Mouse (Mus musculus) MEL (cell line): ENCODE data around the gene Tomm7. TPM values are rescaled to one million over a fixed set of nuclear protein-coding genes. Genes with fewer than 3 reads are reported as not detected.

Experiments used
- DNase-seq: peaks from one replicate; pipeline ENCODE4 v3.0.0; 2011; ENCODE audit warnings: low read depth, low spot score
- H3K27ac ChIP-seq: 2 replicates; pipeline ENCODE4 v1.5.1; 2012; ENCODE audit warnings: low read depth, mild to moderate bottlenecking, control low read depth, low read length, moderate library complexity; ENCODE audit not compliant: control insufficient read depth
- H3K27me3 ChIP-seq, 2 experiments: fragments of 150-350 bp in 1 of 2; sonication (generic) in 1 of 2; 2 replicates each; pipeline ENCODE4 v1.6.1; 2012; ENCODE audit warnings: low read length in 2 of 2, mild to moderate bottlenecking in 2 of 2, improper control_type of control experiment in 1 of 2, moderate library complexity in 1 of 2; ENCODE audit not compliant: insufficient read depth in 2 of 2, control insufficient read depth in 1 of 2
- H3K36me3 ChIP-seq, 2 experiments: 2 replicates each; pipeline ENCODE4 v1.6.1; 2012 to 2014; ENCODE audit warnings: low read length in 2 of 2, improper control_type of control experiment in 1 of 2, inconsistent platforms in 1 of 2, mild to moderate bottlenecking in 1 of 2; ENCODE audit not compliant: insufficient read depth in 2 of 2, control insufficient read depth in 1 of 2
- H3K4me1 ChIP-seq, 2 experiments: fragments of 150-350 bp in 1 of 2; sonication (generic) in 1 of 2; 2 replicates each; pipeline ENCODE4 v1.6.1; 2012; ENCODE audit warnings: low read length in 2 of 2, improper control_type of control experiment in 1 of 2, mild to moderate bottlenecking in 1 of 2; ENCODE audit not compliant: insufficient read depth in 2 of 2, control insufficient read depth in 1 of 2
- H3K4me3 ChIP-seq, 2 experiments: fragments of 150-350 bp in 1 of 2; sonication (generic) in 1 of 2; 2 replicates each; pipeline ENCODE4 v1.5.1; 2012; ENCODE audit warnings: low read depth in 2 of 2, low read length in 2 of 2, mild to moderate bottlenecking in 2 of 2, moderate library complexity in 2 of 2, control low read depth in 1 of 2, improper control_type of control experiment in 1 of 2; ENCODE audit not compliant: control insufficient read depth in 1 of 2, insufficient read depth in 1 of 2
- H3K79me2 ChIP-seq: 2 replicates; pipeline ENCODE4 v1.6.1; 2012; ENCODE audit warnings: mild to moderate bottlenecking, low read length, moderate library complexity; ENCODE audit not compliant: control insufficient read depth, poor library complexity, insufficient read depth
- H3K9ac ChIP-seq: 2 replicates; pipeline ENCODE4 v1.6.1; 2012; ENCODE audit warnings: low read depth, mild to moderate bottlenecking, control low read depth, low read length, moderate library complexity; ENCODE audit not compliant: control insufficient read depth, poor library complexity, severe bottlenecking
- H3K9me3 ChIP-seq: fragments of 150-350 bp; sonication (generic); replicated peaks from 2 replicates; pipeline ENCODE4 v1.6.1; 2012; ENCODE audit warnings: mild to moderate bottlenecking, low read length, improper control_type of control experiment, moderate library complexity; ENCODE audit not compliant: insufficient read depth
- BHLHE40 ChIP-seq: IDR thresholded peaks from 2 replicates; pipeline ENCODE4 v1.6.1; 2012; ENCODE audit warnings: low read depth, mild to moderate bottlenecking, inconsistent platforms, low read length, improper control_type of control experiment, borderline replicate concordance
- CHD1 ChIP-seq: IDR thresholded peaks from 2 replicates; pipeline ENCODE4 v1.6.1; 2012; ENCODE audit warnings: low read depth, mild to moderate bottlenecking, inconsistent platforms, low read length, improper control_type of control experiment
- CTCF ChIP-seq, 3 experiments: IDR thresholded peaks in 2 of 3; conservative IDR thresholded peaks in 1 of 3; 2 replicates each; pipeline ENCODE4 v1.5.1; 2011 to 2012; ENCODE audit warnings: low read length in 3 of 3, low read depth in 2 of 3, mild to moderate bottlenecking in 2 of 3, improper control_type of control experiment in 1 of 3, inconsistent platforms in 1 of 3, mixed read lengths in 1 of 3, moderate library complexity in 1 of 3; ENCODE audit not compliant: control insufficient read depth in 1 of 3, insufficient read depth in 1 of 3, poor library complexity in 1 of 3, severe bottlenecking in 1 of 3
- ELF1 ChIP-seq: IDR thresholded peaks from 2 replicates; pipeline ENCODE4 v1.6.1; 2014; ENCODE audit warnings: low read depth, mild to moderate bottlenecking, inconsistent platforms, low read length, improper control_type of control experiment, moderate library complexity
- GABPA ChIP-seq: IDR thresholded peaks from 2 replicates; pipeline ENCODE4 v1.6.1; 2012; ENCODE audit warnings: low read depth, mild to moderate bottlenecking, inconsistent platforms, low read length, improper control_type of control experiment, moderate library complexity
- GATA1 ChIP-seq: IDR thresholded peaks from 2 replicates; pipeline ENCODE4 v1.6.1; 2011; ENCODE audit warnings: low read depth, low read length, improper control_type of control experiment
- JUND ChIP-seq: IDR thresholded peaks from 2 replicates; pipeline ENCODE4 v1.6.1; 2011; ENCODE audit warnings: low read depth, mild to moderate bottlenecking, improper control_type of control experiment, low read length
- KAT2A ChIP-seq: conservative IDR thresholded peaks from 2 replicates; pipeline ENCODE4 v1.6.1; 2012; ENCODE audit warnings: low read depth, low read length, improper control_type of control experiment, inconsistent platforms
- MAZ ChIP-seq: IDR thresholded peaks from 2 replicates; pipeline ENCODE4 v1.6.1; 2012; ENCODE audit warnings: low read depth, mild to moderate bottlenecking, inconsistent platforms, low read length, improper control_type of control experiment
- POLR2AphosphoS2 ChIP-seq: IDR thresholded peaks from 2 replicates; pipeline ENCODE4 v1.6.1; 2011; ENCODE audit warnings: low read length, improper control_type of control experiment
- POLR2AphosphoS5 ChIP-seq: IDR thresholded peaks from 2 replicates; pipeline ENCODE4 v1.6.1; 2012; ENCODE audit warnings: low read depth, borderline replicate concordance, mild to moderate bottlenecking, inconsistent platforms, low read length, moderate library complexity, mixed read lengths
- RAD21 ChIP-seq: IDR thresholded peaks from 2 replicates; pipeline ENCODE4 v1.6.1; 2011; ENCODE audit warnings: mild to moderate bottlenecking, low read depth, low read length, improper control_type of control experiment
- RCOR1 ChIP-seq: IDR thresholded peaks from 2 replicates; pipeline ENCODE4 v1.6.1; 2012; ENCODE audit warnings: low read depth, mild to moderate bottlenecking, inconsistent platforms, low read length, improper control_type of control experiment
- SMC3 ChIP-seq: IDR thresholded peaks from 2 replicates; pipeline ENCODE4 v1.6.1; 2011; ENCODE audit warnings: low read depth, low read length, improper control_type of control experiment
- USF1 ChIP-seq: IDR thresholded peaks from 2 replicates; pipeline ENCODE4 v1.6.1; 2014; ENCODE audit warnings: low read depth, mild to moderate bottlenecking, inconsistent platforms, low read length, improper control_type of control experiment, moderate library complexity
- USF2 ChIP-seq, 2 experiments: IDR thresholded peaks; 2 replicates each; pipeline ENCODE4 v1.6.1; 2011 to 2012; ENCODE audit warnings: improper control_type of control experiment in 2 of 2, low read length in 2 of 2, borderline replicate concordance in 1 of 2, inconsistent platforms in 1 of 2, low read depth in 1 of 2, mild to moderate bottlenecking in 1 of 2; ENCODE audit not compliant: insufficient read depth in 1 of 2
- ZMIZ1 ChIP-seq: IDR thresholded peaks from 2 replicates; pipeline ENCODE4 v1.6.1; 2012; ENCODE audit warnings: low read depth, mild to moderate bottlenecking, inconsistent platforms, low read length, improper control_type of control experiment, moderate library complexity
- polyA plus RNA-seq, 2 experiments: library from polyadenylated mRNA; stranded (reverse) in 1 of 2; unstranded in 1 of 2; fragments of >175 nt in 1 of 2; fragments of >200 nt in 1 of 2; gene quantifications; 2 replicates each; pipeline versions ENCODE4 v1.2.1 to v1.2.4; 2012; ENCODE audit warnings: low replicate concordance in 2 of 2, low read depth in 1 of 2; ENCODE audit not compliant: insufficient read length in 2 of 2, insufficient read depth in 1 of 2, missing spikeins in 1 of 2
- total RNA-seq: library from RNA; depleted of rRNA; stranded (reverse); fragments of 300-350 nt; gene quantifications from 2 replicates; pipeline ENCODE4 v1.2.3, GENCODE M21; 2012

The Tomm7 gene
- total and polyA plus RNA-seq, 3 experiments, result 194 to 239 TPM; not detected in 1

GRCm38 (mm10) chr5:23863166-23864053 lies 19.4 kb upstream of the Tomm7 start:
- no peak for TF ChIP-seq KAT2A
- TF ChIP-seq POLR2AphosphoS5, result no peak
- TF ChIP-seq USF1, result no peak
- TF ChIP-seq POLR2AphosphoS2, result no peak
- no peak for TF ChIP-seq ELF1
- TF ChIP-seq JUND, result no peak
- TF ChIP-seq MAZ, result no peak
- TF ChIP-seq GATA1, result no peak
- no peak for TF ChIP-seq GABPA
- TF ChIP-seq CHD1, result no peak
- Histone ChIP-seq H3K79me2 (no peaks in the 10 kb centered on the region), H3K27me3 (no peaks in the 10 kb centered on the region), H3K27ac (no peak overlapping the region), H3K9me3 (no peaks in the 10 kb centered on the region), H3K36me3 (no peaks in the 10 kb centered on the region), H3K9ac (no peak overlapping the region), H3K4me3 (no peak overlapping the region), H3K4me1 (no peaks in the 10 kb centered on the region)
- peak; percentile 3 for DNase-seq

GRCm38 (mm10) chr5:23862291-23862690 lies 18.3 kb upstream of the Tomm7 start:
- DNase-seq, result peak; percentile 4
- Histone ChIP-seq H3K9ac (no peak overlapping the region), H3K4me1 (no peaks in the 10 kb centered on the region), H3K27ac (no peak overlapping the region), H3K4me3 (no peak overlapping the region), H3K79me2 (no peaks in the 10 kb centered on the region), H3K36me3 (no peaks in the 10 kb centered on the region), H3K27me3 (no peaks in the 10 kb centered on the region), H3K9me3 (no peaks in the 10 kb centered on the region)
- no peak for TF ChIP-seq CTCF (IDR thresholded peaks at IDR 0.05 in 2 of 3, conservative IDR thresholded peaks at IDR 0.05 in 1 of 3; ENCODE audit: control insufficient read depth in 1 of 3, insufficient read depth in 1 of 3, low read depth in 2 of 3, low read length in 3 of 3, poor library complexity in 1 of 3, severe bottlenecking in 1 of 3)
- TF ChIP-seq GABPA, result no peak
- no peak for TF ChIP-seq USF1
- TF ChIP-seq SMC3, result no peak
- no peak for TF ChIP-seq RAD21
- TF ChIP-seq ZMIZ1, result no peak
- no peak for TF ChIP-seq BHLHE40
- no peak for TF ChIP-seq RCOR1
- TF ChIP-seq USF2 (IDR thresholded peaks at IDR 0.05; ENCODE audit: borderline replicate concordance in 1 of 2, insufficient read depth in 1 of 2, low read depth in 1 of 2, low read length in 2 of 2), result no peak
